Mouse (Mus musculus): ENCODE measurements around the gene Igfbp2. TPM values are rescaled to one million over a fixed set of nuclear protein-coding genes. Genes with fewer than 3 reads are reported as not detected.

Igfbp2 gene
- polyA plus RNA-seq, 1 experiment = 308 TPM

DNA sequence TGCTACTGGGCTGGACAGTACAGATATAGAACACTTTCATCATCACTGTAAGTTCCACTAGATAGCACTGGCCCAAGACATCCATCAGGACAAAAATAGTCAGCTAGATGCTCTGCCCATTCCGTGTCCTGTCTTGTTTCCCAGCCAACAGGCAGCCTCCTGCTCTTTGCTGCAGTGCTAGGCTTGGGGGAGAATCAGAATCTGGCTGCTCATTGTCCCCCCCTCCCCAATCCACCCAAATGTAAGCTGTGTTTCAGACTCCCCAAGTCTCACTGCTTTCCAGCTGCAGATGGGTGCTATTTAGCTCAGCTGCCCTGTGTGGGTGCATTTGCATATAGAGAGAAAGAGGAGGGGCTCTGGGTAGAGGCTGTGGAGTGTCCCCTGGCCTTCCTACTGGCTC lies 43.0 kb downstream of the Igfbp2 start:
- H3K4me1 ChIP-seq (ENCODE audit: control insufficient read depth, insufficient read depth, low read length) = peaks cover 2% of the 10 kb centered on the region; the same call in 1 of the 2 replicates
- WGBS = 44% methylated on average over 1 of the region's 1 CpGs
- no peak for TF ChIP-seq POLR2A (IDR thresholded peaks at IDR 0.05; ENCODE audit: borderline replicate concordance, extremely low read depth, low read depth, low read length)
- no peak for TF ChIP-seq CTCF (IDR thresholded peaks at IDR 0.05; ENCODE audit: insufficient read depth, low read length)
- H3K4me3 ChIP-seq (replicated peaks; ENCODE audit: extremely low read depth, low read depth, low read length) = no peak overlapping the region
- no peak for DNase-seq

DNA sequence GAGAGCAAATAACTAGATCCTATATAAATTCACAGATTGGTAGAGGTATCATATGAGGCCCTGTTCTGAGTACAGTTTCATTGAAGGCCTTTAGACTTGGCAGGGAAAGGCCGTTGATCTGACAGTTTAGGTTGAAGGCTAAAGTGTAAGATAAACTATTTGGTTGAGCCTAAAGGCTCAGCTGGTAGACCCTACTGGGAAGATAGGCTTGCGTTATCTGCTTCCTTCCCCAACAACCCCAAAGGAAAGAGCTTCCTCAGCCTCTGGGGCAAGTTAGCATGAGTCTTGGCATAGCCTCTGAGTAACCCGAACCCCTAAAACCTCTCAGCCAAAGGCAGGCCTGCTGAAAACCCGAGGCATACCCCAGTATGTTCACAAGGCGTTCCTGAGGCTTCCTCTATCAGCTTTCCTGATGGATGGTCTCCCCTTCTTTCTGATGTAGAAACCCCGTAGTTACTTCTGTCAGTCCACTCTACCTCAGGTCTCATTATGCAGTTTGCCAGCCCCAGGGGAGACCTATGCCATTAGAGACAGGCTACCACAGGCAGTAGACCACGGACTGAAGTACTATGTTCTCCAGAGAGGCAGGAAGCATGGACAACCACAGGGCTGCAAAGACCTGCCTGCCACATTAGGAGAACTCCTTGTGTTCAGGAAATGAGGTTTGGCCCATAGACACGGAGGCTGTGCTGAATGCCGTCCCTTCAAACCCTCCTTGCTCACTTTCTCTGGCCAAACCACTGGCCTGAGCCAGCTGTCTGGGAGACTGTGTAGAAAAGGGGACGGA lies 44.3 kb downstream of the Igfbp2 start:
- H3K4me1 ChIP-seq (ENCODE audit: control insufficient read depth, insufficient read depth, low read length) = peaks cover 2% of the 10 kb centered on the region; the same call in 1 of the 2 replicates
- WGBS = 62% methylated on average over 10 of the region's 10 CpGs
- TF ChIP-seq POLR2A (IDR thresholded peaks at IDR 0.05; ENCODE audit: borderline replicate concordance, extremely low read depth, low read depth, low read length) = no peak
- no peak for TF ChIP-seq CTCF (IDR thresholded peaks at IDR 0.05; ENCODE audit: insufficient read depth, low read length)
- DNase-seq = no peak
- no peak overlapping the region for H3K4me3 ChIP-seq (replicated peaks; ENCODE audit: extremely low read depth, low read depth, low read length)

DNA sequence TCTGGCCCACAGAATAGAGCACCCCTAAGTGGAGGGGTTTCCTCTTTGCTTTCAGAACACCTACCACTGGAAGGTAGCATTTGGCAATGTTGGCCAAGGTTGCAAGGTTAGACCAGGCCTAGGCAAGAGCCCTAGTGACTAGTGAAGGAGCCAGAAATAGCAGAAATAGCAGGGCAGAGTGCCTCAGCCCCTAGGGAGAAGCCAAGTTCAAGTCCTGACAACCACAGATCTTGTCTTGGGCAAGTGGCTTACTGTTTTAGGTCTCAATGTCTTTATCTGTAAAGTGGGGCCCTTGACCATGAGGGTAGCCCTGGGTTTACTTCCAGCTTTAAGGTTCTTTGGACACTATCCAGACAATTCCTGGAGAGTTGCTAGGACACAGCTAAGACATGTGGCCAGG lies 45.0 kb downstream of the Igfbp2 start:
- DNase-seq = no peak
- no peak overlapping the region for H3K4me3 ChIP-seq (replicated peaks; ENCODE audit: extremely low read depth, low read depth, low read length)
- peaks cover 6% of the 10 kb centered on the region; the same call in 1 of the 2 replicates for H3K4me1 ChIP-seq (ENCODE audit: control insufficient read depth, insufficient read depth, low read length)
- TF ChIP-seq CTCF (IDR thresholded peaks at IDR 0.05; ENCODE audit: insufficient read depth, low read length) (no peak), POLR2A (IDR thresholded peaks at IDR 0.05; ENCODE audit: borderline replicate concordance, extremely low read depth, low read depth, low read length) (no peak)

- peak; percentile 64 for DNase-seq
- 9% methylated on average over 22 of the region's 22 CpGs for WGBS
- peak overlapping the region; percentile 57 for H3K4me3 ChIP-seq (replicated peaks; ENCODE audit: extremely low read depth, low read depth, low read length)
- TF ChIP-seq CTCF (IDR thresholded peaks at IDR 0.05; ENCODE audit: insufficient read depth, low read length) = no peak
- TF ChIP-seq POLR2A (IDR thresholded peaks at IDR 0.05; ENCODE audit: borderline replicate concordance, extremely low read depth, low read depth, low read length) = peak; percentile 33; the same call in 1 of the 2 replicates
- peaks cover 6% of the 10 kb centered on the region; the same call in 1 of the 2 replicates for H3K4me1 ChIP-seq (ENCODE audit: control insufficient read depth, insufficient read depth, low read length)
These were observed 45.6 kb downstream of the Igfbp2 start for GRCm38 (mm10) chr1:72869681-72870614.

DNA sequence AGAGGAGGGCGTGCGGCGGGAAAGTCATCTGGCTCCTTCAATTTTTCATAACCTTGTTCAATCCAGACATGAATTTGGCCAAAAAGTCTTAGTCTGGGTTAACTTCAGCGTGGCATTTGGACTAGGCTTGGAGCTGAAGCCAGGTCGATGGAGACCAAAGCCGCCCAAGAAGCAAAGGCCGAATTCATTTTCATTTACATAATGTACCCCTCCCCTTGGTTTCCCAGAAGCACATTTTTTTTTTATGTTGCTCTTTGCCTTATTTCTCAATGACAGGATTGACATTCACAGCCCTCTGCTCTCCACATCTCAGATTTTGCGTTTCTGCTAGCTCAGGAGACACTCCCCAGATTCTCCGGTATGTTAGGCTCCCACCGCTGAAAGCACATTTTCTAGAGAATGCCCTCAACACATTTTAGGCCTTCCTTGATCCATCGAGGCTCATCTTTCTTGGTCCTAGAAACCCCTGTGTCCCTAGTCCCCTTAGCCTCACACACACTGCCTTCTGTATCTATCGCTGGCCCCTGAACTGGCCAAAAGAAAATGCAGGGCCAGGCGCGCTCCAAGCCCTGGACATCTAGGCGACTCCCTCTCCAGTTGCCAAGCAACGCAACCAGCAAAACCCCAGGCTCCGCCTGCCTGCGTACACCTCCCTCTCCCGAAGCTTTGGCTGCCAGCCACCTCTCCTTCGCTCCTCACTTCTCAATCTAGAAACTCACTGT lies 46.5 kb downstream of the Igfbp2 start:
- DNase-seq = peak; percentile 68
- H3K4me1 ChIP-seq (ENCODE audit: control insufficient read depth, insufficient read depth, low read length) = peaks cover 6% of the 10 kb centered on the region; the same call in 1 of the 2 replicates
- peak overlapping the region; percentile 57 for H3K4me3 ChIP-seq (replicated peaks; ENCODE audit: extremely low read depth, low read depth, low read length)
- WGBS = 2% methylated on average over 20 of the region's 20 CpGs
- TF ChIP-seq POLR2A (IDR thresholded peaks at IDR 0.05; ENCODE audit: borderline replicate concordance, extremely low read depth, low read depth, low read length) (no peak), CTCF (IDR thresholded peaks at IDR 0.05; ENCODE audit: insufficient read depth, low read length) (no peak)

GRCm38 (mm10) chr1:72871337-72871696 lies 47.0 kb downstream of the Igfbp2 start:
- Histone ChIP-seq H3K4me3 (replicated peaks; ENCODE audit: extremely low read depth, low read depth, low read length) (peak overlapping the region; percentile 43), H3K4me1 (ENCODE audit: control insufficient read depth, insufficient read depth, low read length) (peaks cover 6% of the 10 kb centered on the region; the same call in 1 of the 2 replicates)
- DNase-seq = no peak
- TF ChIP-seq CTCF (IDR thresholded peaks at IDR 0.05; ENCODE audit: insufficient read depth, low read length) = no peak
- TF ChIP-seq POLR2A (IDR thresholded peaks at IDR 0.05; ENCODE audit: borderline replicate concordance, extremely low read depth, low read depth, low read length) = no peak
- WGBS = 0% methylated on average over 6 of the region's 6 CpGs

- TF ChIP-seq POLR2A (IDR thresholded peaks at IDR 0.05; ENCODE audit: borderline replicate concordance, extremely low read depth, low read depth, low read length) (0 out of 2 replicates have a peak, but pooled peaks have one; percentile 18), CTCF (IDR thresholded peaks at IDR 0.05; ENCODE audit: insufficient read depth, low read length) (no peak)
- H3K4me1 ChIP-seq (ENCODE audit: control insufficient read depth, insufficient read depth, low read length) = peaks cover 6% of the 10 kb centered on the region; the same call in 1 of the 2 replicates
- peak overlapping the region; percentile 43 for H3K4me3 ChIP-seq (replicated peaks; ENCODE audit: extremely low read depth, low read depth, low read length)
- WGBS = 2% methylated on average over 34 of the region's 34 CpGs
- no peak for DNase-seq
These were observed 47.6 kb downstream of the Igfbp2 start for GRCm38 (mm10) chr1:72871697-72872411.

DNA sequence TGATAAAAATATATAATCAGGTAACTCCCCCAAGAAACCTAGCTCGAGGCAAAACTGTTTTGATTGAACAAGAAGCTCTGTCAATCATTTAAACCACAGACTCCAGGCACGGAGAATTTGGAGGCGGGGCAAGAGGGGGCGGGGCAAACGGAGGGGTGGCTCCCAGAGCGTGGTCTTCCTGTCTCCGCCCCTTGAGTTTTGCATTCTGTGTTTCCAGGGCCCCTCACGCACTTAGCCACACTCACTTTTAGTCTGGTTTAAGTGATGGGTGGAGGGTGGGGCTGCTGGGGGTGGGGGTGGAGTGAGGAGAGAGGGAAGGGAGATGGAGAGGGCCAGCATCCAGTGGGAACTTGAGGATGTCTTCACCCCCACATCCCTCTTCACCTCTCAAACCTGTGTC lies 48.2 kb downstream of the Igfbp2 start:
- DNase-seq = no peak
- Histone ChIP-seq H3K4me1 (ENCODE audit: control insufficient read depth, insufficient read depth, low read length) (peaks cover 6% of the 10 kb centered on the region; the same call in 1 of the 2 replicates), H3K4me3 (replicated peaks; ENCODE audit: extremely low read depth, low read depth, low read length) (no peak overlapping the region)
- TF ChIP-seq CTCF (IDR thresholded peaks at IDR 0.05; ENCODE audit: insufficient read depth, low read length) (no peak), POLR2A (IDR thresholded peaks at IDR 0.05; ENCODE audit: borderline replicate concordance, extremely low read depth, low read depth, low read length) (no peak)
- WGBS = under 1% methylated on average over 8 of the region's 8 CpGs

Measured in lung, adult 2 months (tissue).